ENCODE assay signal across 8 mouse cellular contexts in genomic region chr6:128318317-128318716, GRCm38 (mm10). TPM values are rescaled to one million over a fixed set of nuclear protein-coding genes. Genes with fewer than 3 reads are reported as not detected.
DNase-seq lines count a peak whose midpoint lies in the region; ATAC-seq lines count a peak whose summit lies in the region.

No protein-coding gene starts in this region.

- no peaks in the 10 kb centered on the region for H3K4me1 ChIP-seq in forebrain, embryonic 11.5 days (replicated peaks; ENCODE audit: control insufficient read depth, insufficient read depth, low read length)
- no peaks in the 10 kb centered on the region for H3K4me1 ChIP-seq in hindbrain, embryonic 15.5 days (replicated peaks)

- H3K27me3 ChIP-seq in forebrain, embryonic 11.5 days (ENCODE audit: control insufficient read depth, insufficient read depth, low read length): no peaks in the 10 kb centered on the region
- no peaks in the 10 kb centered on the region for H3K27me3 ChIP-seq in hindbrain, embryonic 15.5 days

- H3K4me3 ChIP-seq in forebrain, embryonic 11.5 days (ENCODE audit: low read depth, low read length): no peak overlapping the region
- H3K4me3 ChIP-seq in hindbrain, embryonic 15.5 days: no peak overlapping the region

- no peaks in the 10 kb centered on the region for H3K9me3 ChIP-seq in forebrain, embryonic 11.5 days (ENCODE audit: control insufficient read depth, low read length)
- no peaks in the 10 kb centered on the region for H3K9me3 ChIP-seq in hindbrain, embryonic 15.5 days

- no peak overlapping the region for H3K4me2 ChIP-seq in forebrain, embryonic 11.5 days (ENCODE audit: low read depth, low read length, severe bottlenecking)
- no peak overlapping the region for H3K4me2 ChIP-seq in hindbrain, embryonic 15.5 days

- WGBS in forebrain, embryonic 11.5 days: 14% methylated on average over 4 of the region's 4 CpGs
- 8% methylated on average over 4 of the region's 4 CpGs for WGBS in hindbrain, embryonic 15.5 days

- ATAC-seq in forebrain, embryonic 11.5 days (replicated peaks; ENCODE audit: low FRiP score): 0 out of 2 replicates have a peak, but pooled peaks have one; percentile 39
- ATAC-seq in hindbrain, embryonic 15.5 days (ENCODE audit: low FRiP score, low read depth): peak; percentile 67
- ATAC-seq in megakaryocyte, adult 5-6 weeks (ENCODE audit: poor library complexity, severe bottlenecking): peak; percentile 83

- DNase-seq in left cerebral cortex, adult 11 months (ENCODE audit: low spot score): peak; percentile 56
- DNase-seq in left cerebral cortex, adult 8-10 months (ENCODE audit: low spot score in 2 of 2): no peak
- peak; percentile 37 for DNase-seq in brain, embryonic 18.5 days (ENCODE audit: low read depth, low spot score)
- DNase-seq in forebrain, embryonic 11.5 days (ENCODE audit: low spot score): peak; percentile 65
- DNase-seq in layer of hippocampus, adult 9-11 months: peak; percentile 61
- DNase-seq in right cerebral cortex, postnatal 25 days: peak; percentile 29

- no peak overlapping the region for H3K27ac ChIP-seq in forebrain, embryonic 11.5 days (ENCODE audit: low read depth, low read length)
- H3K27ac ChIP-seq in hindbrain, embryonic 15.5 days (replicated peaks): no peak overlapping the region

- H3K36me3 ChIP-seq in forebrain, embryonic 11.5 days (ENCODE audit: control insufficient read depth, insufficient read depth, low read length): peaks cover 3% of the 10 kb centered on the region; the same call in 1 of the 2 replicates
- peaks cover 19% of the 10 kb centered on the region for H3K36me3 ChIP-seq in hindbrain, embryonic 15.5 days

- no peak overlapping the region for H3K9ac ChIP-seq in forebrain, embryonic 11.5 days (ENCODE audit: low read length)
- no peak overlapping the region for H3K9ac ChIP-seq in hindbrain, embryonic 15.5 days

RNA-seq across cellular contexts. Expression of gene Tead4, which starts 17.7 kb away (rescaled TPM):
- 1 to 10 TPM in 2 of 4 experiments, under 1 TPM in 2; 0.57 to 1.7 (median 0.92) TPM for total RNA-seq in left cerebral cortex, adult 8-10 months (2022)
- 1.1 TPM in 2 replicates for polyA plus RNA-seq in forebrain, embryonic 11.5 days (2014; fragmentation: Nextera tagmentation; extraction: Ambion mirVana)
- 0.47 and 0.49 TPM in 2 replicates for polyA plus RNA-seq in hindbrain, embryonic 15.5 days (2015; fragmentation: Nextera tagmentation; extraction: Ambion mirVana)
- total RNA-seq in megakaryocyte, adult 5-6 weeks (2015): 0.05 TPM in 1 of 2 replicates, not detected in the other
- total RNA-seq in megakaryocyte, adult 5-6 weeks (2017): 0.07 and 0.20 TPM in 2 replicates

RNA-seq across cellular contexts. Expression of gene Tulp3, which starts 37.3 kb away (rescaled TPM):
- 10 to 100 TPM; 16.6 to 22.1 (median 20.2) TPM for total RNA-seq in left cerebral cortex, adult 8-10 months (2022)
- 17.7 and 23.7 TPM in 2 replicates for polyA plus RNA-seq in forebrain, embryonic 11.5 days (2014; fragmentation: Nextera tagmentation; extraction: Ambion mirVana)
- 15.9 and 16.5 TPM in 2 replicates for polyA plus RNA-seq in hindbrain, embryonic 15.5 days (2015; fragmentation: Nextera tagmentation; extraction: Ambion mirVana)
- 2.6 and 3.3 TPM in 2 replicates for total RNA-seq in megakaryocyte, adult 5-6 weeks (2015)
- total RNA-seq in megakaryocyte, adult 5-6 weeks (2017): 1.4 and 2.4 TPM in 2 replicates

RNA-seq across cellular contexts. Expression of gene Rhno1, which starts 44.4 kb away (rescaled TPM):
- 10 to 100 TPM; 17.3 to 20.1 (median 18.8) TPM for total RNA-seq in left cerebral cortex, adult 8-10 months (2022)
- polyA plus RNA-seq in forebrain, embryonic 11.5 days (2014; fragmentation: Nextera tagmentation; extraction: Ambion mirVana): 197 and 205 TPM in 2 replicates
- 80.7 and 83.5 TPM in 2 replicates for polyA plus RNA-seq in hindbrain, embryonic 15.5 days (2015; fragmentation: Nextera tagmentation; extraction: Ambion mirVana)
- total RNA-seq in megakaryocyte, adult 5-6 weeks (2015): 45.7 and 53.9 TPM in 2 replicates
- 35.4 and 41.1 TPM in 2 replicates for total RNA-seq in megakaryocyte, adult 5-6 weeks (2017)

RNA-seq across cellular contexts. Expression of gene Foxm1, which starts 44.5 kb away (rescaled TPM):
- total RNA-seq in left cerebral cortex, adult 8-10 months (2022): 1 to 10 TPM in 3 of 4 experiments, under 1 TPM in 1; 0.81 to 1.8 (median 1.7) TPM
- polyA plus RNA-seq in forebrain, embryonic 11.5 days (2014; fragmentation: Nextera tagmentation; extraction: Ambion mirVana): 89.6 and 91.9 TPM in 2 replicates
- 9.0 and 10.5 TPM in 2 replicates for polyA plus RNA-seq in hindbrain, embryonic 15.5 days (2015; fragmentation: Nextera tagmentation; extraction: Ambion mirVana)
- 69.8 and 76.1 TPM in 2 replicates for total RNA-seq in megakaryocyte, adult 5-6 weeks (2015)
- total RNA-seq in megakaryocyte, adult 5-6 weeks (2017): 26.2 and 41.8 TPM in 2 replicates

RNA-seq across cellular contexts. Expression of gene Tex52, which starts 56.9 kb away (rescaled TPM):
- total RNA-seq in left cerebral cortex, adult 8-10 months (2022): 1 to 10 TPM; 1.6 to 2.3 (median 1.9) TPM
- 0.51 and 0.84 TPM in 2 replicates for polyA plus RNA-seq in forebrain, embryonic 11.5 days (2014; fragmentation: Nextera tagmentation; extraction: Ambion mirVana)
- 0.26 and 0.39 TPM in 2 replicates for polyA plus RNA-seq in hindbrain, embryonic 15.5 days (2015; fragmentation: Nextera tagmentation; extraction: Ambion mirVana)
- 0.09 and 0.18 TPM in 2 replicates for total RNA-seq in megakaryocyte, adult 5-6 weeks (2015)
- total RNA-seq in megakaryocyte, adult 5-6 weeks (2017): not detected in 2 replicates

Comparison
In these comparisons a context has a peak if more than half of its experiments do, and no peak if none do; other contexts are left out.
1. DNase-seq: peak in left cerebral cortex, adult 11 months (single experiment), brain, embryonic 18.5 days (single experiment), forebrain, embryonic 11.5 days (single experiment), layer of hippocampus, adult 9-11 months (single experiment) and right cerebral cortex, postnatal 25 days (single experiment); none in left cerebral cortex, adult 8-10 months (0 of 2).
2. RNA of gene Tulp3, which starts 37.3 kb away (total RNA-seq): 16.6 to 22.1 TPM in left cerebral cortex, adult 8-10 months; 1.4 to 3.3 TPM in megakaryocyte, adult 5-6 weeks; every median in the first group is over 4 times any median in the second.
3. Peak in every context shown above with its lines, with median percentiles within 50 percentile points of each other: ATAC-seq.